Mouse (Mus musculus) urinary bladder, postnatal 25 days (tissue): Measurements from ENCODE around the gene Camsap1.

Source experiments
- DNase-seq: peaks from one replicate; pipeline ENCODE4 v3.0.0; 2022; ENCODE audit warnings: low spot score

Camsap1 gene

GRCm38 (mm10) chr2:25978997-25979396 is 4.1 kb downstream of the Camsap1 start:
- no peak for DNase-seq

GRCm38 (mm10) chr2:25977587-25978239 is 5.4 kb downstream of the Camsap1 start:
- no peak for DNase-seq

DNA sequence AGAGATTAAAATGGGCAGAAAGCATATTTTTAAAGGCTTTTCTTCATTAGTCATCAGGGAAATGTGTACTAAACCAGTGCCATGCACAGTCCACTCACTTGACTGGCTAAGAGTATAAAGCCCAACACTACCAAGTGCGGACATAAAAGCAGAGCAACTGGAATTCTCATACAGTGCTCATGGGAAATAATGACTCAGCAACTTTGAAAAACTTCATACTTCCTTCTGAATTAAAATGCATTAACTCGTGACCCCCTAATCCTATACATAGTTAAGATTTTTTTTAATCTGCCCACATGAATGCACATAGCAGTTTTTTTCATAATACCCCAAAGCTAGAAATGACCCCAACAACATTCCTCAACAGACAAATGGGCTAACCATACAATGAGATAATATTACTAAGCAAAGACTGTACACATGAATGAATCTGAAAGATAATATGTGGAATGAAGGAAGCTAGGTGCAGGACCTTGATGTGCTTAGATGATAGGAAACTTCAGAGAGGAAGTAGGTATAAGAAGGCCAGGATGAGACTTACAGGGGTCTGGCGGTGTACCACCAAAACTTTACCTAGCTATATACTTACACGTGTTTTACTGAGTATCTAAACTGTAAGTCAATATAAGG is 7.8 kb downstream of the Camsap1 start:
- DNase-seq = no peak

GRCm38 (mm10) chr2:25970426-25970825 is 12.7 kb downstream of the Camsap1 start:
- DNase-seq = no peak

DNA sequence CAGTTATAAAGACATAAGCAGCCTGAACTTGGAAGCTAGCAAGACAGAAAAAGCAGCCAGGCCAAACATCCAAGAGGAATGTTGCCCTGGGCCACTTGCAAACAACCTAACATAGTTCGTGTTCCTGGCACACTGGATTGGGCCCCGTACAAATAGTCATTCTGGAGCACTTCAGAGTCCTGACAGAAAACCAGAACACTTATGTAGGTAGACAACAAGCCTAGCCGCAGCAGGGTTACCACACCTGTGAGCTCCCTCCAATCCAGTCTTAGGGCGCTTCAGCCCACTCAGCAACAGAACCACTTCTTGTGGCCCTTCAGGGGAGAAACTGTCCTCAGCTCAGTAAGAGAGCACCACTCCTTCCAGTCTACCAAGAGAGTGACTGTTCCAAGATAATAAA is 13.8 kb downstream of the Camsap1 start:
- DNase-seq = no peak

DNA sequence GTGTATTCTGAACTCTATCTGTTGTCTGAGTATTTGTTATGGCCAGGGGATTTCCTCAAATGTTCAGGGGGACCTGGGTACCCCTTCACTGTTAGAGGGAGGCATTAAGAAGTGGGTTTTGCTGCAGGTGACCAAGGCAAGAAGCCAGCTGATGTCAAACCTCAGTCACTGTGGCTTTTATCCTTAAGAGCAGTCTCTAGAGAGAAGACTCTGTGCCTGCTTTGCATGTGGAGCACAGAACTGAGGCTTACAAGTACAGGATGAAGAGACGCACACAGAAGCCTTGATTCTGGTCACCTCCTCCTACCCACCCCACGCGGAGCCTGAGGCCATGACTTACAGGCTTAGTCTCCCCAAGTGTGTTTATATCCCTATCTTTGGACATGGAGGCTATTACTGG is 33.8 kb downstream of the Camsap1 start:
- no peak for DNase-seq

DNA sequence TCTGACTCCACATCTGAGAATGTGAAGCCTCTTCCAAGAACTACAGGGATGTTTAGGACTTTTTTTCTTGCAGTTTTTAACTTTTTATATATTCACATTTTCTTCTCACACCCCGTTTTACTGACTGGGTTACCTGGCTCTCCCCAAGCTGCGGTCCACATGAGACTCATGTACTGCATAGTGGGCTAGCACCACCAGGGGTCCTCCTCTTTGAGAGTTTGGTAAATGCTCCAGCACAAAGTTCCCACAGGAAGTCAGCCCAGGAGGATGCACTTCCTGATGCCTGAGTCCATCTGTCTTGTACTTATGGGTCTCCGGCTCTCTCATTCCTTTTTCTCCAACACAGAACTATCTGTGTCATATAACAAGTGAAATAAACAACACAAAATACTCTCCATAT is 35.1 kb downstream of the Camsap1 start:
- DNase-seq = no peak

DNA sequence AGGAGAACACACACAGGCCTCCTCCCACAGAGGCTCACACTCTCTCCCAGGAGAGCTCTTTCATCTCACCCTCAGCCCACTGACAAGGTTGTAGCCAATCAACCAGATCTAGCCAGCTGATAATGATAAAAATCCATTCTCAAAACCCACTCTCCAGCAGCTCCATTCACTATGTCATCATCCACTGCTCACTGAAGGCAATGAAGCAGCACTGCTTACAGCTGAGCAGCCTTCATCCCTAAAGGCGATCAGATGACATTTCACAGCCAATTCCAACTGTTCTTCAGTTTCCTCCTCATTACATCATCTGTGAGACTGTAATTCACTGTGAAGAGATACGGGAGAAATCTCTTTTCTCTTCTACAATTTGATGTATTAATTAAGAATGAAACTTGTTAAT is 39.3 kb downstream of the Camsap1 start:
- DNase-seq = no peak

DNA sequence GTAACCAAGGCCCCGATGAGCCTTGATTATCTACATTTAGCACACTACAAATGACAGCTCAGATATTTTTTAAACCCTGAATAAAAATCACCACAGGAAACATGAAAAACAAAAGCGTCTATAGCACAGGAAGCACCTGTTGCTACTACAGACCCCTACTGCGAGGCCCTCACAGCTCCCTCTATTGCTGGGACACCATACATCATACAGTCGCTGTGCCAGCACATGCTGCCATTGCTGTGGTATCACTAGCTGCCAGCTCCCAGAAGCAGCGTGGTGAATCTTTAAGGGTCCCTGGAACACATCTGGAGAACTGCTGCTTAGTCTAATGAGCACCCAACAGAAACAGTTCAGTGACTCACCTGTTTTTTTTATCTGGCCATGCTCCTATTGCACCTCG is 42.6 kb downstream of the Camsap1 start:
- DNase-seq = no peak

- DNase-seq = peak; percentile 15
These were observed 51.7 kb downstream of the Camsap1 start for GRCm38 (mm10) chr2:25931249-25931859.

- DNase-seq = no peak
These were observed 55.3 kb downstream of the Camsap1 start for GRCm38 (mm10) chr2:25927821-25928220.

DNA sequence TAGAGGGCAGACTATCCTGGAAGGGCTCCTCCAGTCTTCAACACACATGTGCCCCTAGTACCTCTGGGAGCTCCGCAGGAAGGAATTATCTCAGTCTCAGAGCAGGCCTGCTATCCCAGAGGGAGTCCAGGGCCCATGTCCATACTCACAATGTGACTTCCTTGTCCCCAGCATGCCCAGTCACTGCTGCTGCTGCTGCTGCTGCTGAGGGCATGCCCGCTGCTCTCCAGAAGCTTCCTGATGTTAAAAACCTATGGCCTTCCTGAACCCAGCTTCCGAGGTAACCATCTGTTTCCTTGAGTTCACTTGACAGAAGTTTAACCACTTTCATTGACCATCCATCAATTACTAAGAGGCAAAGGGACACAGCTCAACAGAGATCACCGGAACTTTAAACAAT is 58.1 kb downstream of the Camsap1 start:
- no peak for DNase-seq

DNA sequence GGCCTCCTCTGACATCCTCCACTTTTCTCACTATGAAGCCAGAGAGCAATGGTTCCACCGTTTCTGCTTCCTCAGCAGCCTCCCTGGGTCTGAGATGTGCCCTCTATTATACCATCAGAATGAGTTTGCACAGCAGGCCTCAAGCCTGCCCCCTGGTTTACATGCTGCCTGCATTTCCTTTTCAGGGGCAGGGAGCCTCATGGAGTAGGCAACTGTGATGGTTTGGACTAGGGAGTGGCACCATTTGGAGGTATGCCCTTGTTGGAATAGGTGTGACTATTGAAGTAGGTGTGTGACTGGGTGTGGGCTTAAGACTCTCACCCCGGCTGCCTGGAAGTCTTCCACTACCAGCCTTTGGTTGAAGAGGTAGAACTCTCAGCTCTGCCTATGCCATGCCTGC is 59.3 kb downstream of the Camsap1 start:
- DNase-seq = no peak

GRCm38 (mm10) chr2:25919972-25920371 is 63.1 kb downstream of the Camsap1 start:
- DNase-seq = no peak

- DNase-seq = no peak
These were observed 64.7 kb downstream of the Camsap1 start for GRCm38 (mm10) chr2:25918408-25918807.

GRCm38 (mm10) chr2:25914821-25915220 is 68.3 kb downstream of the Camsap1 start:
- DNase-seq = no peak

DNA sequence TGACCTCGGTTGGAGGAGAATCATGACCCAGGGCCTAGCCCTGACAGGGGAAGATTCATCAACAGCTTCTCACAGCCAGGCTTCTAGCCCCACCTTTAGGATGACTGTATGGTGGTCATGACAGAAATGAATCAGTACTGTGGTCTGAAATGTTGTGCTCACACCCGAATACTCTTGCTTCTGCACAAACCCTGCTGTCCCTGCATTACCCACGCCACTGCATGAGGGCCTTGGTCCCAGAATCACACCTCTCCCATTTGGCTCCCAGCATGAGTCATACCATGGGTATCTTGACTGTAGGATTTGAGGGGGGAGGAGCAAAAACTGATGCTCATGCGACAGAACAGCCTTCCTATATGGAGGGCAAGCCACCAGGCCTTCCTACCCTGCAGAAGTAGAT is 68.9 kb downstream of the Camsap1 start:
- no peak for DNase-seq

DNA sequence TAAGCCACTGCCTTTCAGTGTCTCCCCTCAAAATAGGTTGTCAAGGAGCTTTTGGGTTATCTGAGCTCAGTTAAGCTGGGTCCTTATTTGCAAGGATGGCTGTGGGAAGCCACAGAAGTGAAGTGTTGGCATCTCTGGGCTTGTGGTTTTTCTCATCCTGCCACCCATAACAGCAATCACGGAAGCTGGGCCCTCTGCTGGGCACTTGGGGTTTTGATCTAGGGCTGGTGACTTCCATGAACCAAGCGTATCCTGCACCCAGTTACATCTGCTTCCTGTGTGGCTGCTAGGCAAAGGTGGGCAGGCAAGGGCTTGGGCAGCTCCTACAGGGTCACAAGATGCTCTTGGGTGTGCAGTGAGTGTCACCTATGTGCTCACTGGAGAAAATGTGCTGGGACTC is 69.8 kb downstream of the Camsap1 start:
- DNase-seq = no peak

GRCm38 (mm10) chr2:25909872-25910271 is 73.2 kb downstream of the Camsap1 start:
- no peak for DNase-seq

DNA sequence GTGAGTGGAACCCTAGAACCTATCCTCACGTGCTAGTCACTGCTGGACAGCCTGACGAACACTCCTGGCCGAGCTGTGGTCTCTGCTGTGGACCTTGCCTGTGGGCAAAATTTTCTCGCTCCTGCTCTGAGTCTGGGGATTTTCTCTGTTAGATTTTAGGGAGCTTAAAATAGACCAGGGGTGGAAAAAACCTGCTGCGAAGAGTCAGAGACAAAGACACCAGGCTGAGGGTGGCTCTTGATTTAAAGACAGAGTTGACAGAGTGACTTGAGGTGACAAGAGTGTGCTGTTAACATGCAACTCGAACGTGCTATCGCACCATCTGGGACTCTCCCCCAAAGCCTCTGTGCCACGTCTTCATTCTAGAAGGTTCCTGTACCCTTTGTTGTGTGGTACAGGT is 84.1 kb downstream of the Camsap1 start:
- DNase-seq = no peak

GRCm38 (mm10) chr2:25892440-25892839 is 90.6 kb downstream of the Camsap1 start:
- DNase-seq = no peak

DNA sequence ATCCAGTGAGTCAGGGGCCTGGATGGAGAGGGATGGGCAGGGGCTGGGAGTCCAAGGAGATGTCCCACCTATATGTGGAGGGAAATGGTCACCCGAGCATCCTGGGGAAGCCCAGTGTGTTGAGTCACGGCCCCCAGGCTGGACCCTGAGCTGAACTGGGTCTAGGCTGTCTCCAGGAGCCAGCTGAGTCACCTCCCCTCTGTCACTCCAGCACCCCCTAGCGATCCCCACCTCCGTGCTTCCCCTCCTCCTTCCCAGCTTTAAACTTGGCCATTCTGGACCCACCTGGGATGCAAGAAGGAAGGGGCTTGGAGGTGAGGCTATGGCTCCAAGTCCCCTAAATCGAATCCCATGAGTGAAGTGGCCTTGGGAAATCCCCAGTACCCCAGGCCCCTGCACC is 94.9 kb downstream of the Camsap1 start:
- no peak for DNase-seq

DNA sequence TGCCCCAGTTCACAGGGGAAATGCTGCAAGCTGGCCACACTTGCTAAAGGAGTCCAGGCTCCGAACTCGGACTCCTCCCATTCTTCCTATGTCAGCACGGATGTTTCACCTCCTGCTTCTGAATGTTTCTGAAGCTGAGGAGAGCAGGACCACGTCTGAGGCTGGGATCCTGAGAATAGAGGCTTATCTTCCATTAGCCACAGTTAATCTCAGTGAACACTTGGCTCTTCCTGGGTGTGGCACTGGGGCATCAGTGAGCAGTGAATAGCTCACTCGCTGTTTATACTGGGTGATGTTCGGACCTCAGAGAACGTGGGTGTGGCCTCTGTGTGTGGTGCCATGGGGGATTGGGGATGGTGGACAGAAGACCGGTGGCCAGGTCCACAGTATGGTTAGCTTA is 95.9 kb downstream of the Camsap1 start:
- no peak for DNase-seq

DNA sequence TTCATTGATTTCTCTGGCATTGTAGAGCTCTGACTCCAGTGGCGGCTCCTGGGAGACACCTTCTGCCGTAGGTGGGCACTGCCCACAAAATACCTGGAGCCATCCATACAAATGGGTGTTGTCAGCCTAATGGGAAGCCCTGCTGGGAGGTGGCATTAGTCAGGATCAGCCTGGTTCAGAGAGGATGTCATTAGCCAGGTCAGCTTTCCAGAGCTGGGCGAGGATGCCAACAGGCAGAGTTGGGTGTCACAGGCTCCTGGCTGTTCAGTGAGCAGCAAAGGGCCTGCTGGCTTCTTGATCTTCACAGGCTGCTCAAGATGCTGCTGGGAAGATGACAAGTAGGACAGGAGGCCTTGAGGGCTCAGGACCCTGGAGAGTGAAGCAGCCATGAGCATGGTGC is 98.3 kb downstream of the Camsap1 start:
- no peak for DNase-seq
